Mouse (Mus musculus) neural tube, embryonic 15.5 days (tissue): ENCODE results near the gene C1galt1. TPM values are rescaled to one million over a fixed set of nuclear protein-coding genes. Genes with fewer than 3 reads are reported as not detected.

Experiments
- ATAC-seq: fragments of 200-750 bp; cut with Nextera tagmentation; 2 replicates; pipeline ENCODE4 v1.8.0; 2017; ENCODE audit warnings: mild to moderate bottlenecking, moderate TSS enrichment, moderate library complexity; ENCODE audit not compliant: low FRiP score
- H3K27ac ChIP-seq: fragments of 300-500 bp; sonication (generic); replicated peaks from 2 replicates; pipeline ENCODE4 v1.5.1; 2015; ENCODE audit warnings: mild to moderate bottlenecking, inconsistent platforms
- H3K27me3 ChIP-seq: fragments of 300-500 bp; sonication (generic); replicated peaks from 2 replicates; pipeline ENCODE4 v1.6.1; 2015; ENCODE audit warnings: inconsistent platforms
- H3K36me3 ChIP-seq: fragments of 300-500 bp; sonication (generic); 2 replicates; pipeline ENCODE4 v1.6.1; 2015; ENCODE audit warnings: inconsistent platforms
- H3K4me1 ChIP-seq: fragments of 300-500 bp; sonication (generic); 2 replicates; pipeline ENCODE4 v1.6.1; 2015; ENCODE audit warnings: inconsistent platforms
- H3K4me2 ChIP-seq: fragments of 300-500 bp; sonication (generic); 2 replicates; pipeline ENCODE4 v1.6.1; 2015; ENCODE audit warnings: inconsistent platforms, mild to moderate bottlenecking, moderate library complexity
- H3K4me3 ChIP-seq: fragments of 300-500 bp; sonication (generic); replicated peaks from 2 replicates; pipeline ENCODE4 v1.5.1; 2015; ENCODE audit warnings: mild to moderate bottlenecking, inconsistent platforms
- H3K9ac ChIP-seq: fragments of 300-500 bp; sonication (generic); replicated peaks from 2 replicates; pipeline ENCODE4 v1.6.1; 2015; ENCODE audit warnings: mild to moderate bottlenecking, inconsistent platforms
- H3K9me3 ChIP-seq: fragments of 300-500 bp; sonication (generic); replicated peaks from 2 replicates; pipeline ENCODE4 v1.6.1; 2016; ENCODE audit warnings: inconsistent platforms
- WGBS: fragments of 180-500 bp; shearing (Covaris S2); methylation state at CpG from one replicate; pipeline ENCODE4 v1.1.7; 2015; ENCODE audit warnings: mixed read lengths; 5-methylcytosine and 5-hydroxymethylcytosine counted together
- polyA plus RNA-seq: library from polyadenylated mRNA; unstranded; fragments of >200 nt; fragmentation: Nextera tagmentation; extraction: Ambion mirVana; gene quantifications from 2 replicates; pipeline ENCODE4 v1.2.1, GENCODE M21; 2015

C1galt1 gene
- polyA plus RNA-seq, 1 experiment from 2014 or later: 1.8 TPM

DNA sequence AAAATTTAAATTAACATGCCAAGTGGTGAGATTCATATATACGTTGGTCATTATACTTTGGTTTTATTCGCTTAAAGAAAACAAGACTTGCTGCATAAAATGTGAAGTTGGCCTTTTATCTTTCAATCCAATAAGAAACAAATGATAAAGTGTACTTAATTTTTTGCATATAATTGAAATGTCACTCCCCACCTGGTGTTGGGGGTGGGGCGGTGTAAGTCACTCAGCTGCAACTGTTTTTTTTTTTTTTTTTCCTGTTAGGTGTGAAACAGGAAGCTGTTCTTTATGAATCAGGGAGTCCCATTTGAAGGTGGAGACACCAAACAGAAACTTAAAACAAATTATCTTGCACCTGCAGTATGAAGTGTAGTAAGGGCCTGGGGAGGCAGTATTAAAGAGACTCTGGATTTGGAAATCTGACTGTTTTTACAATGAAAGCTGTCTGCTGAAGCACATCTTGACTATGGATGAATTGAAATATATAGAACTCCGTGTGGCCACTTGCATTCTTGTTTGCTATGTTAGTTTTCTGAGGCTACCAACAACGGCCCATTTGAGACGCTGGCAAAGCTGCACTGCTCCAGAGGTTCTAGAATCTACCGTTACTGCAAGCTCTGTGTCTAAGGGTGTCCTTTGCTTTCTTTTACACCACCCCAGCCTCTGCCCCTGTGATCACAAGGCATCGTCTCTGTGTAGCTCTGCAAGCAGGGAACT lies 2.2 kb downstream of the C1galt1 start:
- no peak for ATAC-seq
- Histone ChIP-seq H3K36me3 (no peaks in the 10 kb centered on the region), H3K4me1 (peaks cover 23% of the 10 kb centered on the region), H3K9me3 (no peaks in the 10 kb centered on the region), H3K4me2 (peak overlapping the region; percentile 35), H3K27me3 (no peaks in the 10 kb centered on the region), H3K9ac (no peak overlapping the region; the same call in 1 of the 2 replicates), H3K4me3 (peak overlapping the region; percentile 11; the same call in 1 of the 2 replicates), H3K27ac (no peak overlapping the region)
- WGBS: 76% methylated on average over 8 of the region's 8 CpGs

DNA sequence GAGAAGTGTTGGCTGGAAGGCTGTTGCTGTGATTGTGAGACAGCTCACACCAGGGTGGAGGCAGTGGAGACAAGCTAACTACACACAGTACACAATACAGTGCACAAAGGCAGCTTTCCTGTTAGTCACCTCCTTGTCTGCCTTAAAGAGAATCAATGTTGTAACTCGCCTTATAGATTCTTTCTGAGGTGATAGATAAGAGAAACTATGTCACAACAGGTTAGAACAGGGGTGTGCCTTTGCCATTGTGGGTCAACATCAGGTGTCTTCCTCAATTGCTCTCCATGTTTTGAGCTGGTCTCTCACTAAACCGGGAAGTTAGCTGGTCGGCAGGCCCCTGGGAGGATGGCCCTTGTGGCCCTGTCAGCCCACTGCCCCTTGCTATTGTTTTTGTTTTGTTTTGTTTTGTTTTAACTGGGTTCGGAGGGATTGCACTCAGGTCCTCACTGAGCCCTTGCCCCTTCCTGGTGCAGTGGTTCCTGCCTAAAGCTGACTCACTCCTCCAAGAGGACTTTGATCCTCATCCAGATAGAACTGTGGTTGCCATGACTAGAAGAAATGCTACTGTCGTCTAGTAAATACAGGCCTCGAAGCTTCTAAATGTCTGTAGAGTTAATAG lies 3.4 kb downstream of the C1galt1 start:
- peak overlapping the region; percentile 35; the same call in 1 of the 2 replicates for H3K4me2 ChIP-seq
- H3K9me3 ChIP-seq: no peaks in the 10 kb centered on the region
- H3K27me3 ChIP-seq: no peaks in the 10 kb centered on the region
- no peak overlapping the region for H3K27ac ChIP-seq
- no peak for ATAC-seq
- 61% methylated on average over 6 of the region's 6 CpGs for WGBS
- H3K4me3 ChIP-seq: no peak overlapping the region
- H3K4me1 ChIP-seq: peaks cover 23% of the 10 kb centered on the region
- H3K9ac ChIP-seq: no peak overlapping the region
- H3K36me3 ChIP-seq: no peaks in the 10 kb centered on the region

DNA sequence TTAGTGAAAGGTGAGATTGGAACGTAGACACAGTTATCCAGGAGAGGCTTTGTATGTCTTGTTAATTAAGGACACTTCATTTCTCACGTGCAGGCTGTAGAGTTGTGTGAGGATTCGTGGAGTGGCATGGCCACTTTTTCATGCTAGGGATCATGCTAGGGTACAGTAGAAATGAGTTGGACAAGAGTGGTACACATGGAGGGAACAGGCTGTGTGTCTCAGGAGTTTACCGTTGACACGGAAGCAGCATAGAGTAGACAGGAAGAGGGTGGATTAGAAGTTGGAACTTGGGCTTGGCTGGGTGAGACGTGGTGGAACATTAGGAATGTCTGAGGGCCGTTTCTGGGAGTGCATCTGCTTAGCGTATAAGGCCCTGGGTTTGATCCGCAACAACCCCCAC lies 4.1 kb downstream of the C1galt1 start:
- Histone ChIP-seq H3K4me3 (no peak overlapping the region), H3K36me3 (no peaks in the 10 kb centered on the region), H3K4me1 (peaks cover 23% of the 10 kb centered on the region), H3K27me3 (no peaks in the 10 kb centered on the region), H3K9ac (no peak overlapping the region), H3K27ac (no peak overlapping the region), H3K9me3 (no peaks in the 10 kb centered on the region), H3K4me2 (no peak overlapping the region)
- WGBS: 94% methylated on average over 9 of the region's 9 CpGs
- no peak for ATAC-seq

DNA sequence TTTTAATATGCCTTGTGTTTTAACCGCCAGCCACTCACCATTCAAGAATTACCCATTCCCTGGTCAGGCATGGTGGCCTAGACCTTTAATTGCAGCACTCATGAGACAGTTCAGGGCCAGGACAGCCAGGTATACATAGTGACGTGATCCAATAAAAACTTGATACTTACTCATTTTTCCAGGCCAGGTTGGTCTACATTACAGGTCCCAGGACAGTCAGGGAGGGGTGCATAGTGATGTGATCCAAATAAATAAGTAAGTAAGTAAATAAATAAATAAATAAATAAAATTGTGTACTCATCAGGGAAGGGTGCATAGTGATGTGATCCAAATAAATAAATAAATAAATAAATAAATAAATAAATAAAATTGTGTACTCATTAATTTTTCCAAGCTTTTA lies 6.4 kb downstream of the C1galt1 start:
- Histone ChIP-seq H3K4me2 (no peak overlapping the region), H3K9ac (no peak overlapping the region), H3K4me3 (no peak overlapping the region), H3K4me1 (peaks cover 17% of the 10 kb centered on the region), H3K27me3 (no peaks in the 10 kb centered on the region), H3K27ac (no peak overlapping the region), H3K36me3 (no peaks in the 10 kb centered on the region), H3K9me3 (no peaks in the 10 kb centered on the region)
- 94% methylated on average over 2 of the region's 2 CpGs for WGBS
- ATAC-seq: no peak

DNA sequence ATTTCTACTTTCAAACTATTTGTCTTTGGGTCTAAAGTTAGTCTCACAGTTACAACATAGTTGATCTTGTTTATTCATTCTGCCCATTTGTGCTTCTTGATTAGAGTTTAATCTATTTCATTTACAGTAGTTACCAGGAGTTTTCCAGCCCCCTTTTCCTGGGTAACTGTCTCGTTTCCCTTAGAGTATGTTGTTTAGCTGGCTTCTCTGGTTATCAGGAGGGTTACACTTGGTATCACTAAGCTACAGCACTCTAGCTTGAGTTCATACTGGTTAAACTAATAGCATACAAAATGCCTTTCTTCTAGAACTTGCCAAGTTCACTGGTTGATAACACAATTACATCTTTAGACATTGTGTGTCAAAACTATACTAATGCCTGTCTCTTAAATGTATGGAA lies 8.3 kb downstream of the C1galt1 start:
- WGBS: 89% methylated on average over 1 of the region's 1 CpGs
- H3K4me2 ChIP-seq: no peak overlapping the region
- ATAC-seq: no peak

DNA sequence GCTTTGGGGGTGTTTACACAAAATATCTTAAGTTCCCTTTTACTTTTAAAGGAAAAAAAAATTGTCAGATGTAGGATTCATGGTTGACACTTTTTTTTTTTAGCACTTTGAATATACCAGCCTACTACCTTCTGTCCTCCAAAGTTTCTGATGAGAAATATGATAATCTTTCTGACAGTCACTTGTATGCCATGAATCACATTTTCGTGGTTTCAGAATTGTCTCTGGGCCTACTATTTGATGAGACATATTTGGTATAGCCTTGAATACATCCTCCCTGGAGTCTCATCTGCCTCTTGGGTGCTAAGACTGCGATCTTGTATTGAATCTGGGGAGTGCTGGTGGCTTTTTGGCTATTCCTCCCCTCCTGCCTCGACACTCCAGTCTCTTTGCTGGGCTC lies 8.8 kb downstream of the C1galt1 start:
- no peaks in the 10 kb centered on the region for H3K27me3 ChIP-seq
- H3K27ac ChIP-seq: no peak overlapping the region
- no peak for ATAC-seq
- 82% methylated on average over 3 of the region's 3 CpGs for WGBS
- no peaks in the 10 kb centered on the region for H3K9me3 ChIP-seq
- H3K4me3 ChIP-seq: no peak overlapping the region
- H3K4me1 ChIP-seq: 0 out of 2 replicates have a peak, but pooled peaks cover 4% of the 10 kb centered on the region
- H3K4me2 ChIP-seq: no peak overlapping the region
- H3K36me3 ChIP-seq: no peaks in the 10 kb centered on the region
- no peak overlapping the region for H3K9ac ChIP-seq

More for the DNA sequence above, 8.3 kb downstream of the C1galt1 start:
- H3K9me3 ChIP-seq: no peaks in the 10 kb centered on the region
- no peaks in the 10 kb centered on the region for H3K36me3 ChIP-seq
- H3K4me1 ChIP-seq: peaks cover 7% of the 10 kb centered on the region
- no peaks in the 10 kb centered on the region for H3K27me3 ChIP-seq
- H3K4me3 ChIP-seq: no peak overlapping the region
- H3K9ac ChIP-seq: no peak overlapping the region
- no peak overlapping the region for H3K27ac ChIP-seq

DNA sequence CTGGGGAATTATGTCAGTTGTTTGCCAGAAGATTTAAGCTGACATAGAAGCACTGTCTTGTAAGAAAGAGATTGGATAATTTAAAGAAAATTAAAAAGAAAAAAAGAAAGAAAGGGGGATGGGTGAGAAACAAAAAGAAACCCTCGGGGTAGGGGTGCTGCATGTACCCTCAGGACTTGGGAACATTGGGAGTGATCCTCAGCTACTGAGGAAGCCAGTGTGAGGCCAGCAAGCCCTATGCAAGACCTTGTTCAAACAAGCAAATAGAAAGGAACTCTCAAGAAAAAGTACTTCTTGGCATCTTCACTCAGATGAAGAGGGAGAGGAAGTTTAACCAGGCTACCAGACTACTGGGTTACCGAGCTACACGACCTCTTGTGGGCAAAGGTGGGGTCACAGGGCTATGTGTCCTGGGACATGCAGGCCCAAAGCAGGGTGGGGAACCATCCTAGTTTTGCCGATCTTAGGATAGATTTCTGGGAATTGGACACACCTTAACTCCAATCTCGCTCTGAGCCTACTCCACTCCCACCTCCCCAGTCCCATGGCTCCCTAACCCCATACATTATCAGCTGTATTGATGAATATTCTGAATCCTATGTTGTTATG lies 12.1 kb downstream of the C1galt1 start:
- WGBS: 83% methylated on average over 5 of the region's 5 CpGs
- Histone ChIP-seq H3K27ac (no peak overlapping the region), H3K4me2 (no peak overlapping the region), H3K9ac (no peak overlapping the region), H3K4me1 (0 out of 2 replicates have a peak, but pooled peaks cover 4% of the 10 kb centered on the region), H3K27me3 (no peaks in the 10 kb centered on the region), H3K36me3 (no peaks in the 10 kb centered on the region), H3K4me3 (no peak overlapping the region), H3K9me3 (no peaks in the 10 kb centered on the region)
- ATAC-seq: no peak

DNA sequence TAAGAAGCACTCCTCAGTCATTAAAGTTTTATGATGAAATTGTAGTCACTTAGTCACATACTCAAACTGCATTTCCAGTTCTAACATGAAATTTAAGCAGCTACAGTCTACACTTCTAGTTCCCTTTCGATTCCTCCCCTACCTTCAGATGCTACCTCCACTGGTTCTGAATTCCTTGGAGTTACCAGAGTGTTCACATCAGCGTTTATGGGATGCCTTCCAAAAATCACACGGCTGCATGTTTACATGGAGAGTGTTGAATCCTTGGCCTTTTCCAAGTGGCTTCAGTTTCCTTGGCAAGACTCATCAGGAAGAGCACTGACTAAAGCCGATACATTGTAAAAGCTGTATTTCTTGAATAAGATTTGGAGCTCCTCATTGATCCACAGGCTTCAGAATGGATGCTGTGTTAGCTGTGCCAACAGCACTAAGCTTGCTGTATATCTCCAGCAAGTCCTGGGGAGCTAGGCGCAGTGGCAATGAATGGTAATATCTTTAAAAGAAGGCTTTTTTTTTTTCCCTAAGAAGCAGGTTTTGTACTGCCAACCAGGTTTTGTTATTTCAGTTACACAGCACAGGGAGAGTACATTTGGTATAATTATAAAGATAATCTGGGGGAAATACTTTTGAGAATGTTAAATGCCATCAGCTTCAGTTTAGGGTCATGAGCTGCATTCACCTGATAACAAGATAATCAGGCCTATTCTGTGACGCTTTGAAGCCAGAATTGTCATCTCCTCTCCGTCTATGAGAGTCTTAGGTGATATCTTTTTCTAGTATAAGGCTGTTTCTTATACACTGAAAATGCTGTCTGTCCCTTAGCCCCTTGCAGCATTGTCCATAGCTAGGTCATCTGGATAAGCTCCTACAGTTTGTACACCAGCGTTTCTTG lies 13.0 kb downstream of the C1galt1 start:
- H3K27ac ChIP-seq: no peak overlapping the region
- H3K4me1 ChIP-seq: 0 out of 2 replicates have a peak, but pooled peaks cover 4% of the 10 kb centered on the region
- WGBS: 85% methylated on average over 8 of the region's 8 CpGs
- H3K27me3 ChIP-seq: no peaks in the 10 kb centered on the region
- H3K4me3 ChIP-seq: no peak overlapping the region
- H3K36me3 ChIP-seq: no peaks in the 10 kb centered on the region
- no peaks in the 10 kb centered on the region for H3K9me3 ChIP-seq
- ATAC-seq: no peak
- H3K9ac ChIP-seq: no peak overlapping the region
- H3K4me2 ChIP-seq: no peak overlapping the region

DNA sequence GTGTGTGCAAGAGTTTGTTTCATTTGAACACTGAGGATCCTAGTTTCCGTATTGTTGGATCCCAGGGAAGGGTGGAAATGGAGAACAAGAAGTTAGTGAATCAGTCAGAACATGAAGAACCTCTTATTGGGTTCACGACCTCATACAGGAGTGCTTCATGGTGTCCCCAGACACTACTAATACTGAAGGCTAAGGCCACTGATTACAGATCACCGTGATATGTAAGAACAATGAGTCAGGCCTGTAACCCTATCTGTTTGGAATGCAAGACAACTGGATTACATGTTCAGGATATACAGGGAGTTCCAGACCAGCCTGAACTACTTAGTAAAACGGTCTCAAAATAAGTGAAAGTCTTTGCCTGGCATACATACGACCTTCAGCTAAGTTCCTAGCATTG lies 13.9 kb downstream of the C1galt1 start:
- Histone ChIP-seq H3K4me2 (no peak overlapping the region), H3K36me3 (no peaks in the 10 kb centered on the region), H3K4me3 (no peak overlapping the region), H3K9ac (no peak overlapping the region), H3K27ac (no peak overlapping the region), H3K4me1 (0 out of 2 replicates have a peak, but pooled peaks cover 4% of the 10 kb centered on the region), H3K27me3 (no peaks in the 10 kb centered on the region), H3K9me3 (no peaks in the 10 kb centered on the region)
- no peak for ATAC-seq
- WGBS: 87% methylated on average over 5 of the region's 5 CpGs

DNA sequence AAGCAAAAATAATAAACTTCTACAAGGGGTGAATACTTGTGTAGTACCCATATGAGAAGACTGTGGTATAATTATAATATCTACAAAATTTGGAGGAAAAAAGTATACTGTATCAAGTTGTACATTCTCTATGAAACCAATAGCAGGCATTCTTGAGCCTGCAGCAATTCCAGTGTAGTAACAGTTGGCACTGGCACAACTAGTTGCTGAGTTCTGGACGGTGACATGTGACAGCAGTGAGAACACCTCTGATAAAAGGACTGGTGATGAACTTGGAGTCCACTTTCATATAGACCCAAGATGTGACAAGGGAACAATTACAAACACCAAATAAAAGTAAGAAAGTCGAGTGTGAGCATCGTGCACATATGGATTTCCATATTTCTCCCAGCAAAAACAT lies 14.5 kb downstream of the C1galt1 start:
- Histone ChIP-seq H3K9me3 (no peaks in the 10 kb centered on the region), H3K4me2 (no peak overlapping the region), H3K4me1 (0 out of 2 replicates have a peak, but pooled peaks cover 4% of the 10 kb centered on the region), H3K36me3 (no peaks in the 10 kb centered on the region), H3K27ac (no peak overlapping the region), H3K27me3 (no peaks in the 10 kb centered on the region), H3K4me3 (no peak overlapping the region), H3K9ac (no peak overlapping the region)
- 88% methylated on average over 3 of the region's 3 CpGs for WGBS
- no peak for ATAC-seq

DNA sequence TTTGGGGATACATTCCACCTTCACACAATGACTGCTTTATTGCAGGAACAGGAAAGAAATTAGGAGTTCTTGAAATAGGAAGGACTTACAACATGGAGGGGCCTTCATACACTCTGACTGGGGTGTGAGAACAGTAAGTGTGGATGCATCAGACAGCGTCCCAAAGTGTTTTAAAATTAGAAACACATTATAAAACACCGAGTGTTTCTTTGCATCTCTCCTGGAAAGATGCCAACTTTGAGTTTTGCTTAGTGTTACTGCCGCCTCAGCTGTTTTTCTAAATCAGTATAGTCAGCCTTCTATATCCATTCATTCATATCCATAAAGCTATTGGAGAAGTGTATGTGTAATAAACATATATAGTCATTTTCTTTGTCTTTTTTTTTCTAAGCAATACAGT lies 16.4 kb downstream of the C1galt1 start:
- no peaks in the 10 kb centered on the region for H3K27me3 ChIP-seq
- H3K4me2 ChIP-seq: no peak overlapping the region
- ATAC-seq: no peak
- H3K36me3 ChIP-seq: no peaks in the 10 kb centered on the region
- no peak overlapping the region for H3K4me3 ChIP-seq
- H3K9me3 ChIP-seq: no peaks in the 10 kb centered on the region
- H3K9ac ChIP-seq: no peak overlapping the region
- 0 out of 2 replicates have a peak, but pooled peaks cover 4% of the 10 kb centered on the region for H3K4me1 ChIP-seq
- 59% methylated on average over 3 of the region's 3 CpGs for whole genome bisulfite sequencing
- H3K27ac ChIP-seq: no peak overlapping the region
